Mouse (Mus musculus) liver, embryonic 14.5 days (tissue): Measurements from ENCODE around the gene Rplp1. TPM values are rescaled to one million over a fixed set of nuclear protein-coding genes. Genes with fewer than 3 reads are reported as not detected.

Source experiments
- ATAC-seq: fragments of 200-750 bp; cut with Nextera tagmentation; 2 replicates; pipeline ENCODE4 v1.8.0; 2017; ENCODE audit warnings: moderate number of reproducible peaks, mild to moderate bottlenecking, moderate library complexity; ENCODE audit not compliant: insufficient read depth
- DNase-seq, 3 experiments: peaks; one replicate each; pipeline ENCODE4 v3.0.0-alpha.2; 2012 to 2013; ENCODE audit warnings: low read depth in 3 of 3, low spot score in 3 of 3
- H3K27ac ChIP-seq: fragments of 300-500 bp; sonication (generic); 2 replicates; pipeline ENCODE4 v1.5.1; 2014; ENCODE audit warnings: moderate library complexity, mild to moderate bottlenecking, control low read depth, inconsistent platforms
- H3K27me3 ChIP-seq: fragments of 300-500 bp; sonication (generic); 2 replicates; pipeline ENCODE4 v1.6.1; 2014; ENCODE audit warnings: mild to moderate bottlenecking, low read length, moderate library complexity; ENCODE audit not compliant: control insufficient read depth, insufficient read depth
- H3K36me3 ChIP-seq: fragments of 300-500 bp; sonication (generic); replicated peaks from 2 replicates; pipeline ENCODE4 v1.6.1; 2014; ENCODE audit warnings: low read depth; ENCODE audit not compliant: control insufficient read depth, insufficient read depth
- H3K4me1 ChIP-seq, 2 experiments: fragments of 200-500 bp in 1 of 2; fragments of 300-500 bp in 1 of 2; sonication (generic) in 1 of 2; replicated peaks; 2 replicates each; pipeline ENCODE4 v1.6.1; 2012 to 2014; ENCODE audit warnings: antibody characterized with exemption in 1 of 2, inconsistent platforms in 1 of 2, low read length in 1 of 2; ENCODE audit not compliant: control insufficient read depth in 2 of 2, insufficient read depth in 2 of 2
- H3K4me2 ChIP-seq: fragments of 300-500 bp; sonication (generic); 2 replicates; pipeline ENCODE4 v1.6.1; 2014; ENCODE audit warnings: low read depth, mild to moderate bottlenecking, control low read depth, moderate library complexity
- H3K4me3 ChIP-seq, 2 experiments: fragments of 200-500 bp in 1 of 2; fragments of 300-500 bp in 1 of 2; sonication (generic) in 1 of 2; 2 replicates each; pipeline ENCODE4 v1.5.1; 2012 to 2014; ENCODE audit warnings: low read depth in 2 of 2, low read length in 2 of 2, mild to moderate bottlenecking in 2 of 2, control low read depth in 1 of 2, inconsistent platforms in 1 of 2, moderate library complexity in 1 of 2; ENCODE audit not compliant: insufficient read depth in 1 of 2
- H3K9ac ChIP-seq: fragments of 300-500 bp; sonication (generic); replicated peaks from 2 replicates; pipeline ENCODE4 v1.6.1; 2014; ENCODE audit warnings: mild to moderate bottlenecking, control low read depth, moderate library complexity
- H3K9me3 ChIP-seq: fragments of 300-500 bp; sonication (generic); 2 replicates; pipeline ENCODE4 v1.6.1; 2016; ENCODE audit warnings: low read length, mixed read lengths; ENCODE audit not compliant: control insufficient read depth
- CTCF ChIP-seq: IDR thresholded peaks from 2 replicates; pipeline ENCODE4 v1.5.1; 2016; ENCODE audit warnings: antibody characterized with exemption, low read depth, control low read depth
- EP300 ChIP-seq: IDR thresholded peaks from 2 replicates; pipeline ENCODE4 v1.6.1; 2016; ENCODE audit warnings: antibody characterized with exemption, low read depth
- WGBS: fragments of 180-500 bp; shearing (Covaris S2); extraction: QIAGEN DNeasy Blood & Tissue Kit; methylation state at CpG from one replicate; pipeline ENCODE4 v1.1.7; 2014; ENCODE audit not compliant: insufficient replicate concordance; 5-methylcytosine and 5-hydroxymethylcytosine counted together
- polyA plus RNA-seq, 2 experiments: library from polyadenylated mRNA; depleted of rRNA in 1 of 2; stranded (reverse) in 1 of 2; unstranded in 1 of 2; fragments of >200 nt; fragmentation: Nextera tagmentation in 1 of 2; extraction: Ambion mirVana in 1 of 2; gene quantifications; 2 replicates each; pipeline versions ENCODE4 v1.2.1 to v1.2.3; 2012 to 2014

The Rplp1 gene
- polyA plus RNA-seq (2012; rRNA removed) (6,111 and 7,314 TPM in 2 replicates), polyA plus RNA-seq (2014; fragmentation: Nextera tagmentation; extraction: Ambion mirVana) (1,539 and 1,562 TPM in 2 replicates)

DNA sequence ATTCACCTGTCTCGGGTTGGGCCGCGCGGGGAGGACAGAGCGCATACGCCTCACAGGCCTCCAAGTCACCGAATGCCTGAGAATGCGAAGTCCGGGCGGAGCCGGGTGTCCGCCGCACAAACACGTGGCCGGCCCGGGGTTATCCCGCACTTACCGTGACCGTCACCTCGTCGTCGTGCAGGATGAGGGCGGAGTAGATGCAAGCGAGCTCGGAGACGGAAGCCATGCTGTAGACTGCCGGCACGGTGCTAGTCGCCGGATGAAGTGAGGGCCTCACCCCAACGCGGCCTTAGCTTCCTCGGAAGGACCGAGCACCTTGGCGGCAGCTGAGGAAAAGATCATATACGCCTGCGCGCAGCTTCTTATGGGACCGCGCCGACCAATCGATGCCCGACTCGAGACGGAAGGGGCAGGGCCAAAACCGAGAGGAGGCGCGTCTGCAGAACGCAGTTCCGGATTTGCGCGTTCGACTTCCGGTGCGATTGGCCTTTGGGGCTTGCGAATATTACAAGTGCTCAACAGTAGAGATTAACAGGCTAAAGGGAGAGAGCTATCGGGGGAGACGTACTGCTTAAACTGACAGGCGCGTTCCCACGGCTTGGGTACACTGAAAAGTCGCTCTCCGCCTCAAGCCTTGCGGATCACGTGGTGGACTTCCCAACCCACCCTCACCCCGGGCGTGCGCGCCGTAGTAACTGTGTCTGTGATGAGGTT, at the start of gene Rplp1:
Gene Rplp1, minus strand, starts transcription at position 340 of the 714 bp plus-strand sequence.
- no peaks in the 10 kb centered on the region for H3K9me3 ChIP-seq
- peak within 1 kb of the TSS; percentile 82 to 86 for H3K4me3 ChIP-seq
- H3K9ac ChIP-seq, result peak within 1 kb of the TSS; percentile 91
- peak within 1 kb of the TSS; percentile 95 for H3K27ac ChIP-seq
- TF ChIP-seq EP300, result no peak
- 0 out of 2 replicates have a peak, but pooled peaks have one; percentile 2 for TF ChIP-seq CTCF
- DNase-seq (peak; percentile 92 to 95 (median 93)), ATAC-seq (peak; percentile 89)
- H3K27me3 ChIP-seq, result no peaks in the 10 kb centered on the region
- H3K36me3 ChIP-seq, result peaks cover 52% of the 10 kb centered on the region
- peak within 1 kb of the TSS; percentile 97 for H3K4me2 ChIP-seq
- peaks cover 6 to 26% of the 10 kb centered on the region in 2 experiments for H3K4me1 ChIP-seq
- WGBS, result under 1% methylated on average over 68 of the region's 70 CpGs

GRCm38 (mm10) chr9:61963356-61963755, 49.0 kb upstream of the Rplp1 start:
- Histone ChIP-seq H3K9me3 (no peaks in the 10 kb centered on the region), H3K36me3 (no peaks in the 10 kb centered on the region), H3K9ac (no peak overlapping the region), H3K4me1 (peaks cover 0 to 21% of the 10 kb centered on the region in 2 experiments; a peak in 2 of 4 replicates), H3K27ac (no peak overlapping the region), H3K4me2 (no peak overlapping the region), H3K4me3 (no peak overlapping the region), H3K27me3 (no peaks in the 10 kb centered on the region)
- 33% methylated on average over 6 of the region's 6 CpGs for WGBS
- no peak for DNase-seq
- peak; percentile 23; the same call in 1 of the 2 replicates for ATAC-seq
- TF ChIP-seq EP300, result no peak
- TF ChIP-seq CTCF, result no peak

DNA sequence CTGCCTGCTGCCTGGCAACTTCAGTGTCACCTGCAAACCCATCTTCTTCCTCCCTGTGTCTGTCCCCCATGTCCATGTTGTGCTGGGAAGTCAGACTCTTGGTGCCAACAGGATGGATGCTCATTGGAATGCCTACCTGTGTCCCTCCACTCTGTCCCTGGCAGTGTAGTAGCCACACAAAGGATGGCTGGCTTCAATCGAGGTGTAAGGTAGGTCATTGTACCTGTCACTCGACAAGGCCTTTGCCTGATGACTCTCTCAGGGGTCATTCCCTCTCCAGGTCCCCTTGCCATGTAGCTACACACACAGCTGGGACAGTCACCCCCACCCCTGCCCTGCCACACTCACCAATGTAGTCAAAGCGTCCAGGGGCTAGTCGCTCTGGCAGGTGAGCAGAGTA, 46.8 kb upstream of the Rplp1 start:
- peaks cover 0 to 21% of the 10 kb centered on the region in 2 experiments; a peak in 2 of 4 replicates for H3K4me1 ChIP-seq
- no peak overlapping the region for H3K4me3 ChIP-seq
- no peak for ATAC-seq
- no peak overlapping the region for H3K4me2 ChIP-seq
- no peaks in the 10 kb centered on the region for H3K27me3 ChIP-seq
- DNase-seq, result no peak
- no peaks in the 10 kb centered on the region for H3K36me3 ChIP-seq
- H3K9me3 ChIP-seq, result no peaks in the 10 kb centered on the region
- H3K27ac ChIP-seq, result no peak overlapping the region
- WGBS, result 65% methylated on average over 4 of the region's 4 CpGs
- TF ChIP-seq EP300 (no peak), CTCF (no peak)
- H3K9ac ChIP-seq, result no peak overlapping the region

GRCm38 (mm10) chr9:61960753-61961152, 46.4 kb upstream of the Rplp1 start:
- ATAC-seq (no peak), DNase-seq (no peak)
- H3K27me3 ChIP-seq, result no peaks in the 10 kb centered on the region
- no peaks in the 10 kb centered on the region for H3K36me3 ChIP-seq
- TF ChIP-seq EP300, result no peak
- TF ChIP-seq CTCF, result no peak
- H3K9me3 ChIP-seq, result no peaks in the 10 kb centered on the region
- no peak overlapping the region for H3K4me2 ChIP-seq
- 33% methylated on average over 5 of the region's 5 CpGs for WGBS
- no peak overlapping the region for H3K9ac ChIP-seq
- peaks cover 0 to 21% of the 10 kb centered on the region in 2 experiments; a peak in 2 of 4 replicates for H3K4me1 ChIP-seq
- H3K4me3 ChIP-seq, result no peak overlapping the region
- H3K27ac ChIP-seq, result no peak overlapping the region

DNA sequence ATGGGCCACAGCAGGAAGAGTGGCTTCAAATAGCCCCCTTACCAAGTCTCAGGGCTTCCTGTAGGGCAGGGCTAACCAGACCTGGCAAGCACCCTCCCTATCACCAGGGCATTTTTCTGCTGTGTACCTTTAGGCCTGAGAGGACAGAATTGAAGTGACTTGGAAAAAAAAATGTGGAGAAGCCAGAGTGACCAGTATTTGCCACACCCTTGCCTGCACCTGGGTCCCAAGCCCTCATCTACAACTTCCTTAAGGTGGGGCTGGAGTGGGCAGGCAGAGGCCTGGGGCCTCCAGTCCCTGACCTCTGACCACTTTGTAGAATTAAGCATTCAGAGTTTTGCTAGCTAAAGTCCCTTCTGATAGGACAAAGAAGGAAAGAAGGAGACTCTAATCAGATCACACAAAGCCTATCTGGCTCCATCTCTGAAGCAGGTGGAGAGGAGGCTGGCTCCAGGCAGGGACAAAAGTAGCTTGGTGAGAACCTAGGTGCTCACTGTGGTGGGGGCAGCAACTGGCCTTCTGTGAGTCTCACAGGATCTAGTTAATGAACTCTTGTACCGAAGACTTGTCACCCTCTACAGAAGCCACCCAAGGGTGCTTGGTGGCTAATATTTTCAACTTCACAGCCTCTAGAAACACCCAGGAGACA, 45.7 kb upstream of the Rplp1 start:
- Histone ChIP-seq H3K4me2 (no peak overlapping the region), H3K36me3 (no peaks in the 10 kb centered on the region), H3K9ac (no peak overlapping the region), H3K27me3 (no peaks in the 10 kb centered on the region), H3K4me3 (no peak overlapping the region), H3K4me1 (peaks cover 0 to 19% of the 10 kb centered on the region in 2 experiments; a peak in 2 of 4 replicates), H3K27ac (no peak overlapping the region), H3K9me3 (no peaks in the 10 kb centered on the region)
- TF ChIP-seq CTCF (no peak), EP300 (no peak)
- DNase-seq (no peak), ATAC-seq (no peak)
- WGBS, result 61% methylated on average over 1 of the region's 1 CpGs
